Mouse (Mus musculus): ENCODE data around the gene Oaz3.

Oaz3 gene

DNA sequence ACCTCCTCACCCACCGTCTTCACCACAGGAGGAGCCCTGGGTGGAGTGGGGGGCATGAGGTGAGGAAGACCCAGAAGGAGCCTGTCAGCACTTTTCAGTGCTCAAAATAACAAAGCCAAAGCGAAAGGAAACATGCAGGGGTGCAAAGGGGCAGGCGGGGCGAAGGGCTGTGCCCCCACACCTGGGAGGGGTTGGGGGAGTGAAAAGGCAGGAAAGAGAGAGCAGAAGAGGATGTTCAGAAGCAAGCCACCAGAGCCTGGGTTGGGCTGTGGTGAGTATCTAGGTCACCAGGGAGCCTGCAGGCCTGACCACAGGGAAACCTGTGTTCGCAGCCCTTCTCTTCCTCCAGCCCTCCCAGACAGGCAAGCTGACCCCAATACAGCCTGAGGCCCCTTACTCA lies 55.7 kb downstream of the Oaz3 start:
- no peak for DNase-seq (ENCODE audit: low spot score in 2 of 2)

DNA sequence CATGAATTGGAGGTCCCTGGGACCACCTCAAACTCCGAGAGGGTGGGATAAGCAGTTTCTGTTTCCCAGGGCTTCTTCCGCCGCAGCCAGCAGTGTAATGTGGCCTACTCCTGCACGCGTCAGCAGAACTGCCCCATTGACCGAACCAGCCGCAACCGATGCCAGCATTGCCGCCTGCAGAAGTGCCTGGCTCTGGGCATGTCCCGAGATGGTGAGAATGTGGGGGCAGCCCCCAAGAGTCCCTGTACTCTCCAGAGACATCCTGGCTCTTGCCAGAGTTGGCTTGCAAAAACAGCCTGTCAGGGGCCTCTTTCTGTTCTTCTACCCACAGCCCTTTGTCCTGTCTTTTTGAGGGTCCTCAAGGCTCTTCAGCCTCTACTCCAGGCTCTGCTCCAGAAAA lies 56.3 kb downstream of the Oaz3 start:
- DNase-seq (ENCODE audit: low spot score in 2 of 2): no peak

DNA sequence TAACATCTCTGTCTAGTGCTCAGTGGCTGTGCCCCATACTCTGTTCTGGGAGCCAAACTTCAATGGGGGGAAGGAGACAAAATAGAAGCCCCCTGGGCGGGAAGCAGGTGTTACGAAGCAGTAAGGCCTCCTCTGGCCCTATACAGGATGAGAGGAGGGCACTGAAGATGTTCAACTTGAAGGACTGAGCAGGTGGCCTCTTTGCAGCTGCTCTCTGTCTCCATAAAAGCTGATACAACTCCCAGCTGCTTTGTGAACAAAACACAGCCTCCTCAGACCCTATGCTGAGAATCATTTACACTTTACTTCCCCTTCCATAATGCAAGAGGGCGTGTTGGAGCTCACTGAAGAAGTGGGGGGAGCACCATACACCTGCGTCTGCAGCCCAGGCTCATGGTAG lies 57.0 kb downstream of the Oaz3 start:
- DNase-seq (ENCODE audit: low spot score in 2 of 2): no peak

- no peak for DNase-seq (ENCODE audit: low spot score in 2 of 2)
Observed at GRCm38 (mm10) chr3:94383476-94383875, 60.2 kb downstream of the Oaz3 start.
